Mouse (Mus musculus) neutrophil, adult 83 days (primary cell): ENCODE measurements around the gene Cyb5rl. TPM values are rescaled to one million over a fixed set of nuclear protein-coding genes. Genes with fewer than 3 reads are reported as not detected.

ENCODE experiments used
- total RNA-seq, 2 experiments: library from RNA; stranded (reverse); gene quantifications; one replicate each; pipeline ENCODE4 v1.2.4; 2023

The Cyb5rl gene
- total RNA-seq = 1 to 10 TPM; 2.5 to 3.8 TPM

DNA sequence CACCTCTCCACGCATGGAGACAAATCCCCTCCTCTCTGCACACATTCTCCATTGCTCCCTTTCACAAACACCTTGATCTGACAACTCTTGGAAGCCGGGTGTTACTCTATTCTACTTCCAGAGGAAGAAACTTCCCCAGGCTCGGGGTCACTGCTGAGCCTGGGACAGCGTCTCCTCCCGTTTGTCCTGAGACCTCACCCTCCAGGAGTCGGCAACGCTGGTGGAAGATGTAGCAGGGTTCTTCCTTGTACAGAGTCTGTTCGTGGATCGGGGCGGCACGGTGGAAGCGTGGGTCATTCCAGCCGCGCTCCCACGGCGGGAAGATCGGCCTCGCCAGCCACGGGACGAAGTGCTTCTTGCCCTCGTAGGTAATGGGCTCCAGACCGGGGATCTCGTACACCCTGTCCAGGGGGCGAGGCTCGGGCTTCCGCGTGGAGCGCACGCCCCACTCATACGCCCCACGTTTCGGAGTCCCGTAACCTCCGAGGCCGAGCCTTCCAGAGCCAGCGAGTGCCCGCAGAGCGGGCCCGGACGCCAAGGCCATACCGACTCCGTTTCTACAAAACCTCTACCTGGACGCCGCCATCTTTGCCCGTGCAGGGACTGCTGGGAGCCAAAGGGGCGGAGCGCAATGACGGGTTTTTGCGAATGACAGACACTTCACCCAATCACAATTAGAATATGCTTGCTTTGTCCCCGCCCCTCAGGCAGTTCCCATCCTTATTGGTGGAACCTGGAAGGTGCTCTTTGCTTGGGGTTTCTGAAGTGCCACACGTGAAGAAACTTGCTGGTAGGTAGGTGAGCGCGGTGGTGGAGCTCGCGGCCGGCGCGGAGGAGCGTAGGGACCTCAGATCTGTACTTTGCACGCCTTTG lies at the start of gene Cyb5rl, which contains the start of gene Mrpl37:
TSS of gene Cyb5rl (plus strand) at position 737 of the 873 bp plus-strand sequence.
TSS of gene Mrpl37 (minus strand) at position 617 of the 873 bp plus-strand sequence.

DNA sequence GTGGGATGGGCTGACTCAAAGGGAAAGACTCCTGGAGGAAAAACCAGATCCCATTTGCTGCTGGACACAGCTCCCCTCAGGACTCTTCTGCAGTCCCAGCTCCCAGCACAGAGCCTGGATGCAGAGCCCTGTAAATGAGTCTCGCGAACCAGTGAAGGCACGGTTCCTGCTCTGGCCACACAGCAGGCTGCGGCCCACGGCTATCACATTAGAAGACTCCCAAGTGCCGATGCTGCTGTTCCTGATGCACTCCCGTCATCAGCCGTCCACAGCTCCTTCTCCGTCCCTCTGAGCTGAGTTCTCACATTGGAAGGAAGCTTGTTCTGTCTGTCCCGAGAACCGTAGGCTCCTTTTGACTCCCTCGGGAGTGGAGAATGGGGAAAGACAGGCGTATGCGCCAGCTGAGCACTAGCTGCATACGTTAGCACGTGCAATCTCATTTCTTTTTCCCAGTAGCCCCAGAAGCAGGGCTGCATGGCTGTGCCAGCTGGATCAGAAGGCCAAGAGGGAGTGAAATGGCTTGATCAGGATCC lies 30.1 kb downstream of the Cyb5rl start, which contains the start of gene Cdcp2:
TSS of gene Cdcp2 (plus strand) at position 51 of the 533 bp plus-strand sequence.

Other genes starting within 250 kb of the Cyb5rl start
- 10 to 100 TPM; 37.9 to 39.7 TPM for gene Ssbp3, start 156.3 kb upstream of the Cyb5rl start, total RNA-seq
- 10 to 100 TPM; 25.0 to 25.5 TPM for gene Mrpl37, start 120 bp upstream of the Cyb5rl start, total RNA-seq
- gene Cdcp2, start 29.9 kb downstream of the Cyb5rl start, total RNA-seq = not detected
- gene Tmem59, start 111.4 kb downstream of the Cyb5rl start, total RNA-seq = 100 to 1,000 TPM; 141 to 153 TPM
- gene Tceanc2, start 112.1 kb downstream of the Cyb5rl start, total RNA-seq = 10 to 100 TPM; 31.1 to 36.2 TPM
- gene Ldlrad1, start 142.2 kb downstream of the Cyb5rl start, total RNA-seq = under 1 TPM in 1 of 2 experiments, not detected in 1; 0.53 TPM
- 10 to 100 TPM; 10.8 to 12.3 TPM for gene Lrrc42, start 186.5 kb downstream of the Cyb5rl start, total RNA-seq
- 1 to 10 TPM; 7.4 to 9.5 TPM for gene Hspb11, start 186.6 kb downstream of the Cyb5rl start, total RNA-seq
- not detected for gene Dio1, start 240.2 kb downstream of the Cyb5rl start, total RNA-seq
- 10 to 100 TPM; 45.7 to 50.4 TPM for gene Yipf1, start 247.4 kb downstream of the Cyb5rl start, total RNA-seq